Mouse (Mus musculus): ENCODE measurements around the gene Cntn4. TPM values are rescaled to one million over a fixed set of nuclear protein-coding genes. Genes with fewer than 3 reads are reported as not detected.

Gene Cntn4
- polyA plus RNA-seq, 1 experiment from 2014 or later = not detected

DNA sequence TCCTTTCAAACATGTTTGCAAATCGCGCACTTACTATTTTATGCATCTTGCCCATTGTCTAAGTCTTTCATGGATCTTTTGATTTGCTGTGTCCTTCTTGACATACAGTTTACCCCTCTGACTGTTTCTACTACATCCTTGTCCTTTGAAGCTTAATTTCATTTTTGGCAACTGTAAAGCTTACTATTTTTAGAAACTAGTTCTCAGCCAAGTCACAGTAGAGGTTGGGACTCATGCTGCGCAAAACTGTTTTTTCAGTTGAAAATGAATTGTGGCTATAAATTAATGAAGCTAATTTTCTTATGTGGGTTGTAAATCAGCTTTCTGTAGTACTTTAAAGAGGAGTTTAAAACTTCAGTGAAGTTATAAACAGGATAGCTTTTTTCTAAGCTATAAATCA is 585.9 kb downstream of the Cntn4 start:
- Histone ChIP-seq H3K9ac (no peak overlapping the region), H3K27me3 (no peaks in the 10 kb centered on the region), H3K9me3 (replicated peaks) (no peaks in the 10 kb centered on the region), H3K4me3 (replicated peaks) (no peak overlapping the region), H3K27ac (replicated peaks) (no peak overlapping the region), H3K36me3 (replicated peaks) (no peaks in the 10 kb centered on the region), H3K4me2 (no peak overlapping the region), H3K4me1 (replicated peaks) (no peaks in the 10 kb centered on the region)
- 88% methylated on average over 3 of the region's 3 CpGs for WGBS (ENCODE audit: insufficient replicate concordance)
- no peak for ATAC-seq (ENCODE audit: insufficient read depth)

DNA sequence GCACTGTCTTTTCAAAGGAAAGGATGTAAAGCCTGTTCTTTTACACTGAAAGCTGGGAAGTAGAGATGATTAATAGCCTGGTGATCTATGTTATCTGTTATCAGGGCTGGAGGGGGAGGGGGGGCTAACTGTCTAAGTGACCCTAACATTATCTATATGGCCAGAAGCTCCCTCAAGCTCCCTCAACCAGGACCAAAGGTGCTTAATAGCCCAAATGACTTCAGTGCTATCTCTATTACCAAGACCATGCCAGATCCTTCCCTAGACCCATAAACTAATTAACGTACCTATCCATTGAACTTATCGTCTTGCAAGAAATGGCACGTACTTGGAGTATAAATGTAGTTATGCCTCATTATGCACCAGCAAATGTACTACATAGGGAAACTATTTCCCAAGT is 588.0 kb downstream of the Cntn4 start:
- 0 out of 2 replicates have a peak, but pooled peaks cover 3% of the 10 kb centered on the region for H3K9me3 ChIP-seq (replicated peaks)
- no peaks in the 10 kb centered on the region for H3K27me3 ChIP-seq
- H3K4me2 ChIP-seq = no peak overlapping the region
- H3K36me3 ChIP-seq (replicated peaks) = no peaks in the 10 kb centered on the region
- no peak overlapping the region for H3K4me3 ChIP-seq (replicated peaks)
- H3K9ac ChIP-seq = no peak overlapping the region
- ATAC-seq (ENCODE audit: insufficient read depth) = no peak
- no peak overlapping the region for H3K27ac ChIP-seq (replicated peaks)
- H3K4me1 ChIP-seq (replicated peaks) = no peaks in the 10 kb centered on the region
- WGBS (ENCODE audit: insufficient replicate concordance) = 59% methylated on average over 3 of the region's 3 CpGs

DNA sequence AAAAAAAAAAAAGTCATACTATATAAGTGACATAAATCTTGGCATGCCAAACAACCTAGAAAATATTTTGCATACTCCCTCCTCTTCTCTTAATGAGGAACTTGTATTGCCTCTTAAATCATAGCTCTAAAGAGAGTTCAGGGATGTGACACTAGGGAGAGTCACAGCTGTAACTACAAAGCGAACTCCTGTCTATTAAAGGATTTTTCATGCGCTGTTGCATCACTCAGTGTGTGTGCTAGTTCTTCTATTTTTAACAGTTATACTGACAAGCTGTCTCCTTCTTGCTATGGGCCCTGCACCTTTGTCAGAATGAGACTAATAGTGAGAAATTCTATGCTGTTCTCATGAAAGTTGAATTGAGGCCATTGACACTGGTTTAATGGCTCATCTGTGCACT is 588.8 kb downstream of the Cntn4 start:
- Histone ChIP-seq H3K27me3 (no peaks in the 10 kb centered on the region), H3K9me3 (replicated peaks) (0 out of 2 replicates have a peak, but pooled peaks cover 3% of the 10 kb centered on the region), H3K4me3 (replicated peaks) (no peak overlapping the region), H3K27ac (replicated peaks) (no peak overlapping the region), H3K36me3 (replicated peaks) (no peaks in the 10 kb centered on the region), H3K4me1 (replicated peaks) (no peaks in the 10 kb centered on the region), H3K4me2 (no peak overlapping the region), H3K9ac (no peak overlapping the region)
- WGBS (ENCODE audit: insufficient replicate concordance) = 64% methylated on average over 2 of the region's 2 CpGs
- ATAC-seq (ENCODE audit: insufficient read depth) = no peak

DNA sequence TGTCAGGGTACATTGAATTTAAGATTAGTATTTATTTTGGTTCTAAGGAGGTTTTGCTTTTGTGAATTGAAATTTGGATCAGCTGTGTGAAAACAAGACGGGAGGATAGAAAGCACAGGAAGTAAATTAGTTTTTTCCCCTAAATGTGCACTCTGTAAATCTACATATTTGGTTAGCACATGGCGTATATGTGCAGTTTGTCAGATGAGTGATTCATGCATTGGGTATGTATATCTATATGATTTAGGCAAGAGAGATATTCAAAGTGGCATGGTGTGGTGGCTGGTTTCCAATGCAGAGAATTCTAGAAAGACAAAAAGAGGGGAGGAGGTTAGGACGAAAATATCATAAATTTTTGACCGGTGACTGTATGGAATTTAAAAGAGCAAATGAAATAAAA is 591.3 kb downstream of the Cntn4 start:
- H3K36me3 ChIP-seq (replicated peaks) = no peaks in the 10 kb centered on the region
- H3K9ac ChIP-seq = no peak overlapping the region
- no peak overlapping the region for H3K27ac ChIP-seq (replicated peaks)
- H3K4me2 ChIP-seq = no peak overlapping the region
- no peak for ATAC-seq (ENCODE audit: insufficient read depth)
- WGBS (ENCODE audit: insufficient replicate concordance) = 57% methylated on average over 4 of the region's 4 CpGs
- no peaks in the 10 kb centered on the region for H3K27me3 ChIP-seq
- H3K4me3 ChIP-seq (replicated peaks) = no peak overlapping the region
- H3K4me1 ChIP-seq (replicated peaks) = no peaks in the 10 kb centered on the region
- 0 out of 2 replicates have a peak, but pooled peaks cover 3% of the 10 kb centered on the region for H3K9me3 ChIP-seq (replicated peaks)

DNA sequence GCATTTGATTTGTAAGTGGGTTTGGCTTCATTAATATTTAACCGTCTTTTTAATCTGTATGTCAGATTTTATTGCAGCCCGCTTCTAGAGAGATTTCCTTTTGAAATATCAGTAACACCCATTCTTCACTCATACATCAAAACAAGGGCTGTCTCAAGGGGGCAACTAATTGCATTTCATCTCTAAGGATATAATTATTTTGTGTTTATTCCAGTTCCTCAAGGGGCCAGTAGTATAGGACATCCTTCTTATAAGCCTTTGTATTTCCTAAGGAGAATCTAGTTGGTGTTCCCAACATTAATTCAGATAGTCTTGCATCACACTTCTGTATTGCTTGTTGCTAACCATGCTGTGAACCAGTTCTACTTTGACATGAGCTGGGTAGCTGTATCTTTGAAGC is 599.7 kb downstream of the Cntn4 start:
- Histone ChIP-seq H3K27me3 (no peaks in the 10 kb centered on the region), H3K4me2 (no peak overlapping the region), H3K4me3 (replicated peaks) (no peak overlapping the region), H3K9ac (no peak overlapping the region), H3K4me1 (replicated peaks) (no peaks in the 10 kb centered on the region), H3K36me3 (replicated peaks) (no peaks in the 10 kb centered on the region), H3K27ac (replicated peaks) (no peak overlapping the region), H3K9me3 (replicated peaks) (no peaks in the 10 kb centered on the region; the same call in 1 of the 2 replicates)
- ATAC-seq (ENCODE audit: insufficient read depth) = no peak
- 77% methylated on average over 2 of the region's 2 CpGs for WGBS (ENCODE audit: insufficient replicate concordance)

DNA sequence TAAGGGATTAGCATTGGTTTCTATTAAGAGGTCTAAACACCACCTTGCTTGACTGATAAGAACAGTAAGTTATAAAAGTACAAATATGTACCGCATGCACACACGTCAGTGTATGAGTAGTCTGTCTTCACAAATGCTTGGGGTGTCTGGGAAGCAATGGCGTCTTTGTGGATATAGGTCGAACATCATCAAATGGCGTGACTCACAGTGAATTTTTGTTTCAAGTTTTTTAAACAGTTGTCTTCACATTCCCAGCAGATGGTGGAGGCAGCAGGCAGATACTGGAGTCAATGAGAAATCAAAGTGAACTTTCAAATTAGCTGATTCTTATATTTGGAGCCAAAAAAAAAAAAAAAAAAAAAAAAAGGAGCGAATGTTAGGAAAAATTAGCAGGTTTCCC is 604.2 kb downstream of the Cntn4 start:
- Histone ChIP-seq H3K4me3 (replicated peaks) (no peak overlapping the region), H3K4me1 (replicated peaks) (no peaks in the 10 kb centered on the region), H3K27ac (replicated peaks) (no peak overlapping the region), H3K27me3 (no peaks in the 10 kb centered on the region), H3K36me3 (replicated peaks) (no peaks in the 10 kb centered on the region), H3K4me2 (no peak overlapping the region), H3K9me3 (replicated peaks) (no peaks in the 10 kb centered on the region), H3K9ac (no peak overlapping the region)
- no peak for ATAC-seq (ENCODE audit: insufficient read depth)
- 77% methylated on average over 6 of the region's 6 CpGs for WGBS (ENCODE audit: insufficient replicate concordance)

DNA sequence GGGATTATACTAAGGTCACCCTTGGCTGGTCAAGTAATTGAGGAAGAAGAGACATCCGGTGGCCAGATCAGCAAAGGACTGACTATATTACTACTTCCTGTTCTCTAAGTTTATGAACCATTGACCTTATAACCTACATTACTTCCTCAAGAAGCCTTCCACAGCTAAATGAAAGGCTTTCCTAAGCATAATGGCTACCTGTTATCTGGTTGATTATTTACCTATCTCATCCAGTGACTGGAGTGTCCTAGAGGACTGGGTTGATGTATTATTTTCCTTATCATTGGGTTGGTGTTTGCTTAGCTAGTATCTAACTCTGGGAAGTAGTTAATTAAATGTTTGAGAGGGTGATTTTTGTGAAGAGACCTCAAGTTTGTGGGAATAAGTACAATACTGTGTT is 606.4 kb downstream of the Cntn4 start:
- no peak overlapping the region for H3K9ac ChIP-seq
- H3K4me3 ChIP-seq (replicated peaks) = no peak overlapping the region
- H3K4me1 ChIP-seq (replicated peaks) = no peaks in the 10 kb centered on the region
- H3K9me3 ChIP-seq (replicated peaks) = no peaks in the 10 kb centered on the region
- H3K27ac ChIP-seq (replicated peaks) = no peak overlapping the region
- no peaks in the 10 kb centered on the region for H3K36me3 ChIP-seq (replicated peaks)
- ATAC-seq (ENCODE audit: insufficient read depth) = no peak
- no peaks in the 10 kb centered on the region for H3K27me3 ChIP-seq
- WGBS (ENCODE audit: insufficient replicate concordance) = 47% methylated on average over 1 of the region's 1 CpGs
- H3K4me2 ChIP-seq = no peak overlapping the region

DNA sequence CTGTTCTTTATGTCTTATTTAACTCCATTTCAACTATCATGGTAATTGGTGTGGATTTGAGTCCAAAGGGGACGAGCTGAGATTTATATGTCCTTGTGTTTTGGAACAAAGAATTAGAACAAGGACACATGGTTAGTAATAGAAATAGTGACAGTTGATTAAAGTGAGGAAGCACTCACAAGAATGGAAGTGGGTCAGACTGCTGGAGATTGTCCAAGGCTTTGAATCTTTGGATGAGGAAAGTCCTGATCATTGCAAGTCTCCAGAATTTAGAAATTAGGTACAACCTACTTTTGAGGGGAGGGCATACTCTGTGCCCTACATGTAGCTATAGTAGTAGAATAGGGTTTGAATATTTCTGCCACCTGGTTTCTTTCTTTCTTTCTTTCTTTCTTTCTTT is 622.0 kb downstream of the Cntn4 start:
- Histone ChIP-seq H3K9me3 (replicated peaks) (no peaks in the 10 kb centered on the region), H3K4me3 (replicated peaks) (no peak overlapping the region), H3K27me3 (no peaks in the 10 kb centered on the region), H3K9ac (no peak overlapping the region), H3K4me1 (replicated peaks) (no peaks in the 10 kb centered on the region), H3K27ac (replicated peaks) (no peak overlapping the region), H3K4me2 (no peak overlapping the region), H3K36me3 (replicated peaks) (no peaks in the 10 kb centered on the region)
- ATAC-seq (ENCODE audit: insufficient read depth) = no peak
- WGBS (ENCODE audit: insufficient replicate concordance) = 35% methylated on average over 1 of the region's 1 CpGs

DNA sequence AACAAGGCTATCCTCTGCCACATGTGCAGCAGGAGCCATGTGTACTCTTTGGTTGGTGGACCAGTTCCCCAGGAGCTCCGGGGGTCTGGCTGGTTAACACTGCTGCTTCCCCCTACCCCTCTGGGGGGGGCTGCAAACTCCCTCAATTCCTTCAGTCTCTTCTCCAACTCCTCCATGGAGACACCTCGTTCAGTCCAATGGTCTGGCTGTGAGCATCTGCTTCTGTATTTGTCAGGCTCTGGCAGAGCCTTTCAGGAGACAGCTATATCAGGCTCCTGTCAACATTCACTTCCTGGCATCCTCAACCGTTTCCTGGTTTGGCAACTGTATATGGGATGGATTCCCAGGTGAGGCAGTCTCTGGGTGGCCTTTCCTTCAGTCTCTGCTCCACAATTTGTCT is 622.7 kb downstream of the Cntn4 start:
- Histone ChIP-seq H3K9ac (no peak overlapping the region), H3K4me2 (no peak overlapping the region), H3K27ac (replicated peaks) (no peak overlapping the region), H3K4me3 (replicated peaks) (no peak overlapping the region), H3K27me3 (no peaks in the 10 kb centered on the region), H3K36me3 (replicated peaks) (no peaks in the 10 kb centered on the region), H3K9me3 (replicated peaks) (no peaks in the 10 kb centered on the region), H3K4me1 (replicated peaks) (no peaks in the 10 kb centered on the region)
- 41% methylated on average over 3 of the region's 3 CpGs for WGBS (ENCODE audit: insufficient replicate concordance)
- no peak for ATAC-seq (ENCODE audit: insufficient read depth)

DNA sequence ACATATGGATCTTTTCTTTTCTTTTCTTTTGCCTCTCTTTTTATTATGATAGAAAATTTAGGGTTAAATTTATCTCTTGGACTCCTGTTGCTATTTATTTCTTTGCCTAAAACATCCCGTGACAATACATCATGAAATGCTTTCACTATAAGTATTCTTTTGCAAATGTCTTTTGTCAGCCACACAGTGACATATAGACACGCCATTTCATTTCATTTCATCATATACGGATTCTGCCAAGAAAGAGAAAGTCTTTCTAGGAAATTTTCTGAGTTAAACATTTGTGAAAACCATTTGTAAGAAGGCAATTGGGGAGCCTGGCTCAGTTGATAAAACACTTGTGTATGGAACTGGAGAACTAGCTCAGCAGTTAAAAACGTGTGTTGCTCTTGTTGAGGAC is 625.0 kb downstream of the Cntn4 start:
- Histone ChIP-seq H3K27me3 (no peaks in the 10 kb centered on the region), H3K4me3 (replicated peaks) (no peak overlapping the region), H3K4me1 (replicated peaks) (no peaks in the 10 kb centered on the region), H3K4me2 (no peak overlapping the region), H3K9ac (no peak overlapping the region), H3K9me3 (replicated peaks) (no peaks in the 10 kb centered on the region), H3K36me3 (replicated peaks) (no peaks in the 10 kb centered on the region), H3K27ac (replicated peaks) (no peak overlapping the region)
- no peak for ATAC-seq (ENCODE audit: insufficient read depth)
- 42% methylated on average over 4 of the region's 4 CpGs for WGBS (ENCODE audit: insufficient replicate concordance)

DNA sequence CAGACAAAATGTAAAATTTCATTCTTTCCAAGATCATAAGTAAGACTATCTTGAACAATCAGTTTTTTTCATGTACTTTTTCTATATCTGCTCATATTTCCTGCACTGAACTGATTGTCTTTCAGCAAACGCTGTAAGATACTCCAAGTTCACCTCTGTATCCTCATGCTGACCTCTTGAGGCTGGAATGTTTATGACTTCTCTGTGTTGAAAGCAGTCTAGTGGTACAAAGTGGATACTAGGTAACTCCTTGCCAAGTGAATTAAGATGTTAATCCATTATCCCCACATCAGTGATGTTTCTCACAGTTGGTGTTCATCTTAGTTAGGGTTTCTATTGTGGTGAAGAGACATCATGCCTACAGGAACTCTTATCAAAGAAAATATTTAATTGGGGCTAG is 651.5 kb downstream of the Cntn4 start:
- Histone ChIP-seq H3K36me3 (replicated peaks) (no peaks in the 10 kb centered on the region), H3K9ac (no peak overlapping the region), H3K4me3 (replicated peaks) (no peak overlapping the region), H3K4me2 (no peak overlapping the region), H3K27me3 (no peaks in the 10 kb centered on the region), H3K27ac (replicated peaks) (no peak overlapping the region), H3K4me1 (replicated peaks) (no peaks in the 10 kb centered on the region), H3K9me3 (replicated peaks) (no peaks in the 10 kb centered on the region)
- WGBS (ENCODE audit: insufficient replicate concordance) = 70% methylated on average over 1 of the region's 1 CpGs
- ATAC-seq (ENCODE audit: insufficient read depth) = no peak

DNA sequence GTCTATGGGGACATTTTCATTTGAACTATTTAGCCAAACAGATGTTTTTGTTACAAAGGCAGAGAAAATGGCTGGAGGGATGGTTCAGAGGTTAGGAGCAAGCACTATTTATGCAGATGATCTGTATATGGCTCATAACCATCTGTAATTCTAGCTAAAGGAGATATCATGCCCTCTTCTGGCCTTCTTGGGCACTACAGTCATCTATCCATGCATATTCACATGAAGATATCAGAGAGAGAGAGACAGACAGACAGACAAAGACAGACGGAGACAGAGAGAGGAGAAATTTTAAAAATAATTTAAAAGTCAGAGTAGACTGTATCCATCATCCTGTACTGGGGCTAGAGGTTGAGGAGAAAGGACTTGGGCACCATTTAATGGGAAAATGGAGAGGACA is 652.2 kb downstream of the Cntn4 start:
- H3K4me1 ChIP-seq (replicated peaks) = no peaks in the 10 kb centered on the region

More for the DNA sequence above, 652.2 kb downstream of the Cntn4 start:
- Histone ChIP-seq H3K4me3 (replicated peaks) (no peak overlapping the region), H3K9me3 (replicated peaks) (no peaks in the 10 kb centered on the region), H3K27ac (replicated peaks) (no peak overlapping the region), H3K27me3 (no peaks in the 10 kb centered on the region), H3K4me2 (no peak overlapping the region), H3K36me3 (replicated peaks) (no peaks in the 10 kb centered on the region), H3K9ac (no peak overlapping the region)
- ATAC-seq (ENCODE audit: insufficient read depth) = no peak
- 44% methylated on average over 1 of the region's 1 CpGs for WGBS (ENCODE audit: insufficient replicate concordance)
